Mouse (Mus musculus) heart, embryonic 11.5 days (tissue): ENCODE data around the gene Ppp1r1c. TPM values are rescaled to one million over a fixed set of nuclear protein-coding genes. Genes with fewer than 3 reads are reported as not detected.

ENCODE experiments used
- ATAC-seq: fragments of 200-750 bp; cut with Nextera tagmentation; replicated peaks from 2 replicates; pipeline ENCODE4 v1.8.0; 2017; ENCODE audit warnings: moderate library complexity; ENCODE audit not compliant: insufficient number of reproducible peaks, low FRiP score, low TSS enrichment
- H3K27ac ChIP-seq: fragments of 300-500 bp; sonication (generic); 2 replicates; pipeline ENCODE4 v1.5.1; 2014; ENCODE audit warnings: mild to moderate bottlenecking, low read depth, low read length
- H3K27me3 ChIP-seq: fragments of 300-500 bp; sonication (generic); 2 replicates; pipeline ENCODE4 v1.6.1; 2014; ENCODE audit warnings: mild to moderate bottlenecking, low read length, mixed read lengths; ENCODE audit not compliant: control insufficient read depth, insufficient read depth
- H3K36me3 ChIP-seq: fragments of 300-500 bp; sonication (generic); 2 replicates; pipeline ENCODE4 v1.6.1; 2014; ENCODE audit warnings: mild to moderate bottlenecking, low read length, moderate library complexity, mixed read lengths; ENCODE audit not compliant: control insufficient read depth, insufficient read depth
- H3K4me1 ChIP-seq: fragments of 300-500 bp; sonication (generic); 2 replicates; pipeline ENCODE4 v1.6.1; 2014; ENCODE audit warnings: low read length; ENCODE audit not compliant: control insufficient read depth, insufficient read depth
- H3K4me2 ChIP-seq: fragments of 300-500 bp; sonication (generic); 2 replicates; pipeline ENCODE4 v1.6.1; 2014; ENCODE audit warnings: mild to moderate bottlenecking, moderate library complexity
- H3K4me3 ChIP-seq: fragments of 300-500 bp; sonication (generic); 2 replicates; pipeline ENCODE4 v1.5.1; 2014; ENCODE audit warnings: low read depth, low read length
- H3K9ac ChIP-seq: fragments of 300-500 bp; sonication (generic); 2 replicates; pipeline ENCODE4 v1.6.1; 2014; ENCODE audit warnings: mild to moderate bottlenecking, low read depth, low read length, moderate library complexity
- H3K9me3 ChIP-seq: fragments of 300-500 bp; sonication (generic); replicated peaks from 2 replicates; pipeline ENCODE4 v1.6.1; 2016; ENCODE audit warnings: low read length; ENCODE audit not compliant: control insufficient read depth
- WGBS: fragments of 180-500 bp; shearing (Covaris S2); extraction: QIAGEN DNeasy Blood & Tissue Kit; methylation state at CpG from one replicate; pipeline ENCODE4 v1.1.7; 2014; ENCODE audit not compliant: insufficient replicate concordance; 5-methylcytosine and 5-hydroxymethylcytosine counted together
- polyA plus RNA-seq: library from polyadenylated mRNA; unstranded; fragments of >200 nt; fragmentation: Nextera tagmentation; extraction: Ambion mirVana; gene quantifications from 2 replicates; pipeline ENCODE4 v1.2.1, GENCODE M21; 2014

Ppp1r1c gene
- polyA plus RNA-seq, 1 experiment from 2014 or later: not detected

- no peak overlapping the region for H3K9ac ChIP-seq
- H3K4me3 ChIP-seq: no peak overlapping the region
- H3K9me3 ChIP-seq: no peaks in the 10 kb centered on the region
- no peaks in the 10 kb centered on the region for H3K27me3 ChIP-seq
- no peaks in the 10 kb centered on the region for H3K36me3 ChIP-seq
- ATAC-seq: no peak
- no peak overlapping the region for H3K4me2 ChIP-seq
- H3K4me1 ChIP-seq: no peaks in the 10 kb centered on the region
- 85% methylated on average over 4 of the region's 4 CpGs for WGBS
- no peak overlapping the region for H3K27ac ChIP-seq
Observed at GRCm38 (mm10) chr2:79683258-79683657, 24.3 kb upstream of the Ppp1r1c start.

GRCm38 (mm10) chr2:79690838-79691237, 16.7 kb upstream of the Ppp1r1c start:
- no peak for ATAC-seq
- Histone ChIP-seq H3K27ac (no peak overlapping the region), H3K4me3 (no peak overlapping the region), H3K9me3 (no peaks in the 10 kb centered on the region), H3K4me1 (no peaks in the 10 kb centered on the region), H3K36me3 (no peaks in the 10 kb centered on the region), H3K4me2 (no peak overlapping the region), H3K27me3 (no peaks in the 10 kb centered on the region), H3K9ac (no peak overlapping the region)
- 49% methylated on average over 3 of the region's 3 CpGs for WGBS

GRCm38 (mm10) chr2:79695190-79695589, 12.4 kb upstream of the Ppp1r1c start:
- H3K4me3 ChIP-seq: no peak overlapping the region
- no peak overlapping the region for H3K4me2 ChIP-seq
- H3K27me3 ChIP-seq: no peaks in the 10 kb centered on the region
- 88% methylated on average over 4 of the region's 4 CpGs for WGBS
- H3K4me1 ChIP-seq: peaks cover 2% of the 10 kb centered on the region; the same call in 1 of the 2 replicates
- ATAC-seq: no peak
- H3K27ac ChIP-seq: no peak overlapping the region
- no peaks in the 10 kb centered on the region for H3K36me3 ChIP-seq
- no peaks in the 10 kb centered on the region for H3K9me3 ChIP-seq
- no peak overlapping the region for H3K9ac ChIP-seq

GRCm38 (mm10) chr2:79695939-79696338, 11.6 kb upstream of the Ppp1r1c start:
- no peak overlapping the region for H3K27ac ChIP-seq
- no peaks in the 10 kb centered on the region for H3K9me3 ChIP-seq
- H3K4me1 ChIP-seq: peaks cover 2% of the 10 kb centered on the region; the same call in 1 of the 2 replicates
- no peak overlapping the region for H3K4me3 ChIP-seq
- H3K4me2 ChIP-seq: no peak overlapping the region
- no peaks in the 10 kb centered on the region for H3K36me3 ChIP-seq
- no peaks in the 10 kb centered on the region for H3K27me3 ChIP-seq
- H3K9ac ChIP-seq: no peak overlapping the region
- ATAC-seq: no peak
- 90% methylated on average over 12 of the region's 12 CpGs for WGBS

GRCm38 (mm10) chr2:79696478-79697230, 10.9 kb upstream of the Ppp1r1c start:
- WGBS: 75% methylated on average over 10 of the region's 10 CpGs
- Histone ChIP-seq H3K9me3 (no peaks in the 10 kb centered on the region), H3K36me3 (no peaks in the 10 kb centered on the region), H3K4me1 (peaks cover 2% of the 10 kb centered on the region; the same call in 1 of the 2 replicates), H3K27ac (no peak overlapping the region), H3K4me3 (no peak overlapping the region), H3K4me2 (no peak overlapping the region), H3K27me3 (no peaks in the 10 kb centered on the region), H3K9ac (no peak overlapping the region)
- no peak for ATAC-seq

GRCm38 (mm10) chr2:79698166-79698565, 9.4 kb upstream of the Ppp1r1c start:
- WGBS: 27% methylated on average over 2 of the region's 2 CpGs
- Histone ChIP-seq H3K4me3 (no peak overlapping the region), H3K4me2 (no peak overlapping the region), H3K9ac (no peak overlapping the region), H3K27ac (no peak overlapping the region), H3K36me3 (no peaks in the 10 kb centered on the region), H3K9me3 (no peaks in the 10 kb centered on the region), H3K27me3 (no peaks in the 10 kb centered on the region), H3K4me1 (peaks cover 2% of the 10 kb centered on the region; the same call in 1 of the 2 replicates)
- ATAC-seq: no peak

GRCm38 (mm10) chr2:79704773-79705172, 2.8 kb upstream of the Ppp1r1c start:
- 76% methylated on average over 2 of the region's 2 CpGs for WGBS
- Histone ChIP-seq H3K9ac (no peak overlapping the region), H3K9me3 (no peaks in the 10 kb centered on the region), H3K27ac (no peak overlapping the region), H3K4me2 (no peak overlapping the region), H3K27me3 (no peaks in the 10 kb centered on the region), H3K4me3 (no peak overlapping the region), H3K4me1 (0 out of 2 replicates have a peak, but pooled peaks cover 7% of the 10 kb centered on the region), H3K36me3 (no peaks in the 10 kb centered on the region)
- ATAC-seq: no peak

- Histone ChIP-seq H3K27ac (no peak overlapping the region), H3K4me3 (no peak overlapping the region), H3K9ac (no peak overlapping the region), H3K9me3 (no peaks in the 10 kb centered on the region), H3K4me1 (no peaks in the 10 kb centered on the region; the same call in 1 of the 2 replicates), H3K36me3 (no peaks in the 10 kb centered on the region), H3K27me3 (no peaks in the 10 kb centered on the region), H3K4me2 (no peak overlapping the region)
- 17% methylated on average over 3 of the region's 3 CpGs for WGBS
- no peak for ATAC-seq
Observed at GRCm38 (mm10) chr2:79713662-79714091, 6.1 kb downstream of the Ppp1r1c start.

- Histone ChIP-seq H3K9ac (no peak overlapping the region), H3K36me3 (no peaks in the 10 kb centered on the region), H3K4me2 (no peak overlapping the region), H3K27me3 (no peaks in the 10 kb centered on the region), H3K9me3 (no peaks in the 10 kb centered on the region), H3K4me1 (no peaks in the 10 kb centered on the region; the same call in 1 of the 2 replicates), H3K4me3 (no peak overlapping the region), H3K27ac (no peak overlapping the region)
- no peak for ATAC-seq
- WGBS: 84% methylated on average over 6 of the region's 6 CpGs
Observed at GRCm38 (mm10) chr2:79714745-79715144, 7.2 kb downstream of the Ppp1r1c start.
